Mouse (Mus musculus): Measurements from ENCODE around the gene Nek10.
"Not testable (repeated sequence)": the region's sequence is repeated elsewhere in the genome, so short reads cannot be mapped to it uniquely, and the experiment has no call there.

Gene Nek10

DNA sequence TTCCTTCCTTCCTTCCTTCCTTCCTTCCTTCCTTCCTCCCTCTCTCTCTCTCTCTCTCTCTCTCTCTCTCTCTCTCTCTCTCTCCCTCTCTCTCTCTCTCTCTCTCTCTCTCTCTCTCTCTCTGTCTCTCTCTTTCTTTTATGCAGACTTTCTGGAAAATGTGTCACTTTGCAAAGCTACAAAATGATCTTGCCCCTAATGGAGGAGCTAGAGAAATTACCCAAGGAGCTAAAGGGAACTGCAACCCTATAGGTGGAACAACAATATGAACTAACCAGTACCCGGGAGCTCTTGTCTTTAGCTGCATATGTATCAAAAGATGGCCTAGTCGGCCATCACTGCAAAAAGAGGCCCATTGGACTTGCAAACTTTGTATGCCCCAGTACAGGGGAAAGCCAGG is at the start of gene Nek10:
TSS of gene Nek10 (plus strand) at position 301 of the 400 bp plus-strand sequence.
- not testable (repeated sequence) for DNase-seq (ENCODE audit: low spot score)

- DNase-seq (ENCODE audit: low spot score), result no peak
Observed at GRCm38 (mm10) chr14:14781169-14781568, 22.0 kb upstream of the Nek10 start.

DNA sequence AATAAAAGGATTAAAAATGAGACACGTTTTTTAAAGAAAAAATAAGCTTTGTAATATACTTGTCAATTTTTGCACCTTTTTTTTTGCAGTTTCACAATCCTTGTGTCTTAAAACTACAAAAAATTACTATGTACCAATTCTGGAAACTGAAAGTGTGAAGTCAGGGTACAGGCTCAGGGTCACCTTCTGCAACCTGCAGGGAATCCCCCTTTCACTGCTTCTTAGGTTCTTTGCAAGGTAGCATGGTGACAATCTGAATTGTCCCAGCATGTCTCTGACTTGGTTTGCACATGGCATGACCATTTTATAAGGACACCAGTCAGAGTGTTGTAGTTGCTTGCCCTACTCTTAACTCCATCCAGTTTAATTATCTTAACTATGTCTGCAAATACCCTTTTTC is 19.0 kb upstream of the Nek10 start:
- no peak for DNase-seq (ENCODE audit: low spot score)

- DNase-seq (ENCODE audit: low spot score), result no peak
Observed at GRCm38 (mm10) chr14:14786979-14787378, 16.2 kb upstream of the Nek10 start.

GRCm38 (mm10) chr14:14789840-14790470 is 13.3 kb upstream of the Nek10 start:
- no peak for DNase-seq (ENCODE audit: low spot score)

DNA sequence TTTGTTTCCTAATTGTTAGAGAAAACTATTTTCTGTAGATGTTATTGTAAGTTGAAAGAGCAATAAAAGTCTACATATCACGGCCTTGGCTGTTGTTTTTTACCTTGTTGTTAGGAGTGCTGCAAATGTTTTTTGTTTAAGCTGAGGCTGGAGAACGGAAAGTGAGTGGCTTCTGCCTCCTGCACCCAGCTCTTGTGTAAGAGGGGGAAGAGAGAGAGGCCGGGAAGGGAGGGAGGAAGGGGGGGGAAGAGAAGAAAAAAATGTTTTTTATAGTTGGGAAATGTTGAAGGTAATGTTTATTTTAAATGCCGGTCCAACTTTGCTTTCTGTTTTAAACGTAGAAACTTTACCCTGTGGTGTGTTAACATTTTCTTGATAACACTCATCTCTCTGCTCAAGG is 3.4 kb upstream of the Nek10 start:
- DNase-seq (ENCODE audit: low spot score), result no peak

GRCm38 (mm10) chr14:14800332-14800731 is 2.9 kb upstream of the Nek10 start:
- no peak for DNase-seq (ENCODE audit: low spot score)

DNA sequence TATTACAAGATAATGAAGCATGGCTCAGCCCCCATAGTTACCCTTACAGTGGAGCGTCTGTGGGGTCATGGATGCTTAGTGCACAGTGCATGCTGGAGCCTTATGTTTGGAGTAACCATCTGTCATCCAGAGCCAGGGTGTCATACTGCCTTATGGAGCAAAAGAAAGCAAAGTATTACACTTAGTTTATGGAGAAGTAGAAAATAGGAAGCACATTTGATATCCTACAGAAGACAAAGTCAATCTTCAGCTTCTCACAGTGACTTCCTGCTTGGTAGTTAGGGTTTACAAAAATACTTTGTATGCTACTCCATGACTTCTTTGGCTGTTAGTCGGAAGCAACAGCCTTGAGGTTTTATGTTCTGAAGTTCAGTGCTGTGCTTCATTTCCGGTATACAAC is 2.4 kb upstream of the Nek10 start:
- DNase-seq (ENCODE audit: low spot score), result no peak

- peak; percentile 8 for DNase-seq (ENCODE audit: low spot score)
Observed at GRCm38 (mm10) chr14:14803921-14804517, 804 bp downstream of the Nek10 start.

GRCm38 (mm10) chr14:14804518-14805212 is 1.4 kb downstream of the Nek10 start:
- no peak for DNase-seq (ENCODE audit: low spot score)

DNA sequence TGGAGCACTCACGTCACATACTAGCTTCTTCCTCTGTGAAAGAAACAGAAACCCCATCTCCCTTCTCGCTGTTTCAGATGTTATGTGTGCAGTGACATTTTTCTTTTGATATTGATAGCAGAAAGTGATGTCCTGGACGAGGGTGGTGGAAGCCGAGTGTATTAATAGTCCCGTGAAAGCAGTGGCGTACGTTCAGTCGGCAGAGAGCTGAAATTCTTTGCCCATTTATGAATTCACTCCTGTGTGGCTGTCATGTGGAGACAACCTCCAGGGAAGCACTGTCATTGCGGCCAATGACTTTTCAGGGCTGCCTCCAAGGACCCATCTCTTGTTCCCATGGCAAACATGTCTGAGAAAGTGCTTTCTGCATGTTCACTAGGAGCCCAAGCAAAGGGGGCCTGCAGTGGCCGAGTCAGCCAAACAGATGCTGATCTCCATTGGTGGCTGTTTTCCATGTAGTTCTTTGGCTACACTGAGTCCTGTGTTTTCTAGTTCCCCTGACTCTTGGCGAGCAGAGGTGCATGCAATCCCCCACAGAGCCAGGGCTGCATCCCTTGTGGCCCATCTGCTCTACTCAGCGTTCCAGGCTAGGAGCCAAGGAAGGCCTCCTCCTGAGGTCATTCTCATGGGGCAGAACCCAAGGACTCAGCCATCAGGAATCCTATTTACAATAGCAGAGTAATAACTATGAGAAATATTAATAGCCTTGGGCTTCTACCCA is 29.5 kb downstream of the Nek10 start:
- no peak for DNase-seq (ENCODE audit: low spot score)

DNA sequence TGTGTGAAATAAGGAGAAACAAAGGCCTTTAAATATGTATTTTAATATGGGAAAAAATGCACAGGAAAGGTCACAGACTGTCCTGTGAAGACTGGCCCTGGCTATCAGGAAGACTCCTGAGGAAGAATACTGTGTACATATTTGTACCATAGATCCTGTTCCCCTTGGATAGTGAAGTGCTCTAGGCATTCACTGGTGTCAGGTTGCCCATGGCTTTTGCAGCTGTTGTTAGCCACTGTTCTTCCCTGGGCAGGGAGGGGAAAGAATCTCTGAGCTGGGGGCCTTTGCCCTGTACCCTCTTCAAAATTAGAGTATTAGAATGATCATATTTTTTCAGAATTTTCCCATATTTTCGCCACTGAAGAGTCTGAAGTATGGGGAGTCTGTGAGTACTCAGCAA is 30.3 kb downstream of the Nek10 start:
- DNase-seq (ENCODE audit: low spot score), result no peak

GRCm38 (mm10) chr14:14834266-14834665 is 31.1 kb downstream of the Nek10 start:
- no peak for DNase-seq (ENCODE audit: low spot score)

GRCm38 (mm10) chr14:14837627-14838026 is 34.4 kb downstream of the Nek10 start:
- no peak for DNase-seq (ENCODE audit: low spot score)

DNA sequence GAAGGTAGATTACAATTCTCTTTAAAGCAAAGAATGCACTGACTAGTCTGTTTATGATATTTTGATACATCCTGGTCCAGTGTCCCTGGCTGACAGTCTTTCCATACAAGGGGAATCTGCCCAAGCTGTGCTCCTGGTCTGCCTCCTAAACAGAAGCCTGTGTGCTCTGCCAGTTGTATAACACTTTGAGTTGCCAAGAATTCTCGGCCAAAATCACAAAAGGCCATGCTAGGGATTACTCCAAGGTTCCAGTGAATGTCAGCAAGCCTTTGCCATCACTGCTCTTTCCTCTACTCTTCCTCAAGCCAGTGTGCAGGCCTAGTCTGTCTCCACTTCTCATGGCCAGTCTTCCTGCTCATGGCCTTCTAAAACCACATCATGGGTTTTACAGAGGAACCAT is 34.9 kb downstream of the Nek10 start:
- no peak for DNase-seq (ENCODE audit: low spot score)

DNA sequence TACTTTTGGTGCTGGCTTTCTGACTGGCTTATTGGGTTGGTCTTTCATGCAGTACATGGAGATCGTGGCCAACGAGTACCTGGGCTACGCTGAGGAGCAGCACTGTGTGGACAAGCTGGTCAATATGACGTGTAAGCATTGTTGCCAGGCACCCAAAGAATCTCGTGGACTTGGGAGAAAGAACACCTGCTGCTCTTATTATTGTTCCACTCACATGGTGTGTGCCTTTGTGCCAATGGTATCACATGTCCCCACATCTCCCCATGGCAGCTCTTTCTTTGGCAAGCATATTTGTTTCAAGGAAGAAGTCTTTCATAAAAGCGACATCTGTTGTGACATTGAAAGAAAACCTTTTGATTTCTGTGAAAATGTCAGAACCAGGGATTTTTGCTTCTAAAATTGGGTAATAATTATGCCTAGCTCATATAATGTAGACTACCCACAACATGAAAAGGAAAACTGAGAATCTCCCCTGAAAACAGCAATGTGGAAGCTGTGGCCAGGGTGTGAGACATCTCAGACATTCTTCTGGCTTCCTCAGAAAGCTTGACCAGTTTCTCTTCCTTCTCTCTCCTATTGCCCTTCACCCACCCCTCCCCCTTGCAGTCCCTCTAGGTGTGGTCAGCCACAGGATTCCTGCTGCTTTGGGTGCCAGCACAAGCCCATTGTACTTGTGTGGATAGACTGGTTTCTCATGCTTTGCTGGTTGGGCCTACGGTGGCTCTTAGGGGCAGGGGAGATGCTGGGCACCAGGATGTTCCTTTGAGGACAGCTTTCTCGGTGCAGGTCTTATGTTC is 39.7 kb downstream of the Nek10 start:
- DNase-seq (ENCODE audit: low spot score), result no peak

DNA sequence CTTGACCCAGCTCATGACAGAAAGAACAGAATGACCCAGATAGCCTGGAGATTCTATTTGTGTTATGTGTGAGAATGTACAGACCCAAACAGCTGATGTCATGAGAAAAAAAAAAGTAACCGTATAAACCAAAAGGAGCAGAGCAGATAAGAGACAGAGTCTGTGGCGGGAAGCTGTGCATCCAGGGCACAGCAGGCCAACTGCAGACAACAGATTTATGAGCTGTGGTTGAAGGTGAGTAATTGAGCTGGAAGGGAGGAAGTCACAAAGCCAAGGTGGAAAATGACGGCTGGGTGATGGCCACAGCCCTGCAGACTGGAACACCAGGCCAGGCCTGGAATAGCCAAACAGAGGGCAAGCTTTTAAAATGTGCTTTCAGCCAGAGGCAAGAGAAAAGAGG is 49.6 kb downstream of the Nek10 start:
- DNase-seq (ENCODE audit: low spot score), result no peak

GRCm38 (mm10) chr14:14860331-14860730 is 57.1 kb downstream of the Nek10 start:
- no peak for DNase-seq (ENCODE audit: low spot score)

GRCm38 (mm10) chr14:14863690-14864356 is 60.6 kb downstream of the Nek10 start:
- peak; percentile 63 for DNase-seq (ENCODE audit: low spot score)

- DNase-seq (ENCODE audit: low spot score), result no peak
Observed at GRCm38 (mm10) chr14:14869239-14869638, 66.0 kb downstream of the Nek10 start.

- DNase-seq (ENCODE audit: low spot score), result no peak
Observed at GRCm38 (mm10) chr14:14870059-14870458, 66.8 kb downstream of the Nek10 start.
